Mouse (Mus musculus): ENCODE data around the gene Gm45717.
A peak's percentile ranks its signal among the peaks of the same experiment; 100 is the strongest.

Gm45717 gene

DNA sequence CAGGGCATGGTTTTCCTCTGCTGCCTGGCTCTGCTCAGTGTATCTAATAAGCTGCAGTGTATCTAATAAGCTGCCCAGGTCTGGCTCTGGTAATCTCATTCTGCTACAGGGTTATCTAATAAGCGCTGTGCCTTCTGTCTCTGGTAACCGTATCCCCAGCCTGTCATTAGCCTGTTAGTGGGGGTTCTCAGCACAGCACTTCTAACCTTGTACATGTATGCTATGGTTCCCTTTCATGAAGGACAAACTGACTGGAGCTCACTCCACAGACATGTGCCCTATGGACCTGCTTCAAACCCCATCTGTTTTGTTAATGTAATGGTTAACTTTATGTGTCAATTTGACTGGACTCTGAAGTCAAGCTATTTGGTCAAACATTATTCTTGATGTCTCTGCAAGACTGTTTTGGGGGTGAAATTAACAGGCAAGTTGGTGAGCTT, 50.1 kb downstream of the Gm45717 start:
- peak; percentile 81 for DNase-seq (ENCODE audit: low spot score)

DNA sequence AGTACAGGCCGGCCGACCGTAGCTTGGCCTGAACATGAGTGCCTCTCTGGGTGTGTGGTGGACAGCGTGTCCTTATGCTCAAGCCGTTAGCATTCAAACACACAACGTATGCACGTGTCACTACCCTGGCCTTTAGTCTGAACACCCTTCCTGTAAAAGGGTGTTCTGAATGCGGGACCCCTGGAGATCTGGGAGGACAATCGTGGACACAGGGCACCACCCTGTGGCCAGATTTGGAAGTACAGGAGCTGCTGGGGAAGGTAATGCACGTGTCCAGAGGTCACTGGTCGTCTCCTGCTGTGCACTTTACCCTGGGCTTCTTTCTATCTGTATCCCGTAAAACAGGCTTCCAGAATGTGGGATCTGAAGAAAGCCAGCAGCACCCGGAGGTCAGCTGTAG, 52.5 kb downstream of the Gm45717 start:
- DNase-seq (ENCODE audit: low spot score) = peak; percentile 77

DNA sequence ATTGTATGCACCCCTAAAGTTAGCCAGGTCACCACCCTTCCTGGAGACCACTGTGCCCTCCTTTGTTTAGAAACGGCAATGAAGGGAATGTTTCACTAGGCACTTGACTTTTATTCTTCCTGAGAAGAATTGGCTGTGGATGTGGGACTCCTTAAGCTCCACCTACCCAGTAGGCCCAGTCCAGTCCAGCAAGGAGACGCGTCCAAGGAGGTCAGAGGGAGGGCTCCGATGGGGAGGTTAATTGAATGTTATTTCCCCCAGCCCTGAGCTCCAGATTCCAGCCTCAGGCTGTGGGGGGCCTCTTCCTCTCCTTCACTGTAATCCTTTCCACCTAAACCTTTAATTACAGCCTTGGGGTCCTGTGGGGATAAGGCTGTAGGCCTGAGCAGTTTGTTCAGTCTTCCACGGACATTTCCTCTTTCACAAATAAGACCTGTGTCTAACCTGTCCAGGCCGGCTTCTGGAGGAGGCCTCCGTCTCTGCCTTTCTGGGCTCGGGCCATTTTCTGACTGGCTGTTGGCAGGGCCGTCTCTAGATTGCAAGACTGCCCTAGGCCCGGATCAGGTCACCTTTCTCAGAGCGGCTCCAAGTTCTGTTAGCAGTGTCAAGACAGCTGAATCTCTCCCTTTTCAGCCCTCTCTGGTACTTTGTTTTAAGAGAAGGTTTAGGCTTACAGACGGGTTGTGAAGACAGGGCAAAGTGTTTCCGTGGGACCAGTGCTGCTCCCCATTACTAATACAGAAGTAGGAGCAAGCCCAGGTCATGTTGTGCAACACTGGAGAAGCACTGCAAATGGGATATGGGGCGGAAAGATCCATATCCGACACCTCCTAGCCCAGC, 53.5 kb downstream of the Gm45717 start:
- no peak for DNase-seq (ENCODE audit: low spot score)

DNA sequence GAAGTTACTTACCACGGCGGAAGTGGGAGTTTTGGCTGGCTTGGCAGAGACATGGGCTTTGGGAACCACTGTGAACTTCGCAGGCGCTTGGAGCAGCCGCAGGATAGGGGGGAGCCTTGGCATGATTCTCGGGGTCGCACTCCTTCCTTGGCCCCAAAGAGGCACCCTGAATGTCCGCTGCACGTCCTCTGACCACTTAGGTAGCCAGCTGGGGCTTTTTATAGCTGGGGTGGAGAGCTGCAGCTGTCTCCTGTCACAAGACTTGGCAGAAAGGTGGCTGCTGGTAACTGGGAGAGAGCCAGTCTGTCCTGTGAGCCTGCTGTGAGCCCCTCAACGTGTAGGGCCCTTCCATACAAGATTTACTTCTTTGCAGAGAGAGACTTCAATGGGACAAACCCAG, 55.5 kb downstream of the Gm45717 start, which contains the start of gene Cox8b:
Gene Cox8b (minus strand): TSS at position 227 of the 400 bp plus-strand sequence.
- DNase-seq (ENCODE audit: low spot score) = no peak

Data from MN1 (cell line).